Mouse (Mus musculus) kidney, postnatal 25 days (tissue): ENCODE data around the gene Rpa3.

Experiments
- DNase-seq, 2 experiments: peaks; one replicate each; pipeline ENCODE4 v3.0.0; 2021; ENCODE audit warnings: mixed read lengths in 2 of 2

Gene Rpa3

GRCm38 (mm10) chr6:8259004-8259666 is at the start of gene Rpa3, which contains the start of the genes Umad1 and Gm45062:
Gene Rpa3 (minus strand): TSS chr6:8259173.
Gene Umad1 (plus strand): TSS chr6:8259288.
Gene Gm45062 (plus strand): TSS chr6:8259450.
- peak; percentile 97 to 99 for DNase-seq

- DNase-seq: no peak
Observed at GRCm38 (mm10) chr6:8307878-8308775, 49.2 kb upstream of the Rpa3 start.

- DNase-seq: no peak
Observed at GRCm38 (mm10) chr6:8299066-8299863, 40.3 kb upstream of the Rpa3 start.

GRCm38 (mm10) chr6:8294048-8294784 is 35.2 kb upstream of the Rpa3 start:
- no peak for DNase-seq

GRCm38 (mm10) chr6:8288755-8289580 is 30.0 kb upstream of the Rpa3 start:
- no peak for DNase-seq

GRCm38 (mm10) chr6:8286146-8286545 is 27.2 kb upstream of the Rpa3 start:
- DNase-seq: no peak

GRCm38 (mm10) chr6:8285401-8285960 is 26.5 kb upstream of the Rpa3 start:
- DNase-seq: no peak

GRCm38 (mm10) chr6:8283255-8283654 is 24.3 kb upstream of the Rpa3 start:
- DNase-seq: no peak

GRCm38 (mm10) chr6:8278426-8279002 is 19.5 kb upstream of the Rpa3 start:
- DNase-seq: no peak

GRCm38 (mm10) chr6:8276431-8276830 is 17.5 kb upstream of the Rpa3 start:
- DNase-seq: no peak

- DNase-seq: peak; percentile 57 to 80
Observed at GRCm38 (mm10) chr6:8275098-8275497, 16.1 kb upstream of the Rpa3 start.

GRCm38 (mm10) chr6:8274387-8275054 is 15.5 kb upstream of the Rpa3 start:
- DNase-seq: peak; percentile 58 to 67

- peak in 1 of 2 experiments; percentile 35 for DNase-seq
Observed at GRCm38 (mm10) chr6:8271047-8271446, 12.1 kb upstream of the Rpa3 start.

- DNase-seq: no peak
Observed at GRCm38 (mm10) chr6:8259667-8260044, 683 bp upstream of the Rpa3 start.

GRCm38 (mm10) chr6:8258316-8258715 is 657 bp downstream of the Rpa3 start:
- DNase-seq: no peak

- no peak for DNase-seq
Observed at GRCm38 (mm10) chr6:8228596-8228995, 30.4 kb downstream of the Rpa3 start.

GRCm38 (mm10) chr6:8227035-8227434 is 31.9 kb downstream of the Rpa3 start:
- no peak for DNase-seq

- no peak for DNase-seq
Observed at GRCm38 (mm10) chr6:8210661-8211060, 48.3 kb downstream of the Rpa3 start.

- DNase-seq: no peak
Observed at GRCm38 (mm10) chr6:8209866-8210186, 49.1 kb downstream of the Rpa3 start.
